Mouse (Mus musculus) midbrain, embryonic 10.5 days (tissue): ENCODE data around the gene Fndc1. TPM values are rescaled to one million over a fixed set of nuclear protein-coding genes. Genes with fewer than 3 reads are reported as not detected.
A peak's percentile ranks its signal among the peaks of the same experiment; 100 is the strongest.

Source experiments
- DNase-seq: peaks from one replicate; pipeline ENCODE4 v3.0.0-alpha.2; 2017; ENCODE audit warnings: low spot score
- H3K27ac ChIP-seq: fragments of 300-500 bp; sonication (generic); replicated peaks from 2 replicates; pipeline ENCODE4 v1.5.1; 2016; ENCODE audit warnings: mild to moderate bottlenecking
- H3K27me3 ChIP-seq: fragments of 300-500 bp; sonication (generic); 2 replicates; pipeline ENCODE4 v1.6.1; 2016; ENCODE audit warnings: low read depth, mild to moderate bottlenecking; ENCODE audit not compliant: poor library complexity, severe bottlenecking
- H3K36me3 ChIP-seq: fragments of 300-500 bp; sonication (generic); 2 replicates; pipeline ENCODE4 v1.6.1; 2016; ENCODE audit warnings: mild to moderate bottlenecking, moderate library complexity
- H3K4me1 ChIP-seq: fragments of 300-500 bp; sonication (generic); 2 replicates; pipeline ENCODE4 v1.6.1; 2016
- H3K4me3 ChIP-seq: fragments of 300-500 bp; sonication (generic); 2 replicates; pipeline ENCODE4 v1.5.1; 2016; ENCODE audit warnings: mild to moderate bottlenecking, moderate library complexity
- H3K9me3 ChIP-seq: fragments of 300-500 bp; sonication (generic); replicated peaks from 2 replicates; pipeline ENCODE4 v1.6.1; 2016; ENCODE audit warnings: mild to moderate bottlenecking
- WGBS: fragments of 180-500 bp; shearing (Covaris S2); methylation state at CpG from one replicate; pipeline ENCODE4 v1.1.7; 2016; 5-methylcytosine and 5-hydroxymethylcytosine counted together
- polyA plus RNA-seq: library from polyadenylated mRNA; unstranded; fragments of >200 nt; fragmentation: Nextera tagmentation; extraction: Ambion mirVana; gene quantifications from 2 replicates; pipeline ENCODE4 v1.2.1, GENCODE M21; 2016

The Fndc1 gene
- polyA plus RNA-seq, 1 experiment from 2014 or later, result 0.38 TPM

DNA sequence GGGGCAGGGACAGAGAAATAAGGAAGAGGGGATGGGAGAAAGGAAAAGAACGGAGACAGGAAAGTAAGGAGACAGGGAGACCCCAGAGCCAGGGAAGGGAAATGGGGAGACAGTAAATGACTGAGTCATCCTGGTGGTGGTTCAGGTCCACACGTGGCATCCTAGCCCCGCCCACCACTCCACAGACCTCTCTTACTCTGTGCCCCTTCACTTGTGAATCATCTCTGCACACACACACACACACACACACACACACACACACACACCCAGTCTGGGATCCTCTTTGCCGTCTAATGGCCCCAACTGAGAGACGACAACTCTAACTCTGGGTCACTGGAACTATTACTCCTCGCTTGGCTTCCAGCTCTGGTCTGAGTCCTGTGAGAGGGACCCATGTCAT lies 30.6 kb upstream of the Fndc1 start:
- Histone ChIP-seq H3K4me3 (no peak overlapping the region), H3K27me3 (no peaks in the 10 kb centered on the region), H3K36me3 (no peaks in the 10 kb centered on the region), H3K9me3 (no peaks in the 10 kb centered on the region), H3K4me1 (0 out of 2 replicates have a peak, but pooled peaks cover 6% of the 10 kb centered on the region), H3K27ac (no peak overlapping the region)
- 90% methylated on average over 6 of the region's 6 CpGs for WGBS
- no peak for DNase-seq

DNA sequence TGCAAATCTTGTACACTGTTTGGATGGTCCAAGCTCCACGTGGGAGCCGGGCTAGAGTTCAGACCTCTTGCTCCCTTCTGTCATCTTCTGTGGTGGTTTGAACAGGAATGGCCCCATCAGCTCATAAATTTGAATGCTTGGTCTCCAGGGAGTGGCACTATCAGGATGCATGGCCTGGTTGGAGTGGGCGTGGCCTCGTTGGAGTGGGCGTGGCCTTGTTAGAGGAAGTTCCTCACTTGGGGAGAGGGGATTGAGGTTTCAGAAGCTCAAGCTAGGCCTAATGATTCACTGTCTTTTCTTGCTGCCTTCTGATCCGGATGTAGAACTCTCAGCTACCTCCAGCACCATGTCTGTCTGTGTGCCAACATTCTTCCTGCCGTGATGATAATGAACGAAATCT lies 28.7 kb upstream of the Fndc1 start:
- no peak overlapping the region for H3K4me3 ChIP-seq
- no peaks in the 10 kb centered on the region for H3K9me3 ChIP-seq
- no peak for DNase-seq
- no peaks in the 10 kb centered on the region for H3K27me3 ChIP-seq
- H3K4me1 ChIP-seq, result 0 out of 2 replicates have a peak, but pooled peaks cover 8% of the 10 kb centered on the region
- H3K36me3 ChIP-seq, result no peaks in the 10 kb centered on the region
- H3K27ac ChIP-seq, result no peak overlapping the region
- WGBS, result 79% methylated on average over 8 of the region's 8 CpGs

GRCm38 (mm10) chr17:7851979-7852378 lies 24.9 kb upstream of the Fndc1 start:
- Histone ChIP-seq H3K27ac (no peak overlapping the region), H3K9me3 (no peaks in the 10 kb centered on the region), H3K36me3 (no peaks in the 10 kb centered on the region), H3K4me3 (no peak overlapping the region), H3K27me3 (no peaks in the 10 kb centered on the region), H3K4me1 (0 out of 2 replicates have a peak, but pooled peaks cover 7% of the 10 kb centered on the region)
- WGBS, result 70% methylated on average over 4 of the region's 4 CpGs
- DNase-seq, result no peak

GRCm38 (mm10) chr17:7851527-7851926 lies 24.4 kb upstream of the Fndc1 start:
- Histone ChIP-seq H3K27ac (no peak overlapping the region), H3K36me3 (no peaks in the 10 kb centered on the region), H3K4me3 (no peak overlapping the region), H3K27me3 (no peaks in the 10 kb centered on the region), H3K9me3 (no peaks in the 10 kb centered on the region), H3K4me1 (0 out of 2 replicates have a peak, but pooled peaks cover 3% of the 10 kb centered on the region)
- DNase-seq, result no peak
- WGBS, result 70% methylated on average over 7 of the region's 9 CpGs

- DNase-seq, result no peak
- WGBS, result 70% methylated on average over 6 of the region's 6 CpGs
- Histone ChIP-seq H3K36me3 (no peaks in the 10 kb centered on the region), H3K27ac (no peak overlapping the region), H3K4me1 (0 out of 2 replicates have a peak, but pooled peaks cover 3% of the 10 kb centered on the region), H3K27me3 (no peaks in the 10 kb centered on the region), H3K4me3 (no peak overlapping the region), H3K9me3 (no peaks in the 10 kb centered on the region)
Measured at GRCm38 (mm10) chr17:7850246-7850645, 23.1 kb upstream of the Fndc1 start.

- Histone ChIP-seq H3K4me1 (no peaks in the 10 kb centered on the region), H3K27ac (no peak overlapping the region), H3K27me3 (no peaks in the 10 kb centered on the region), H3K9me3 (no peaks in the 10 kb centered on the region), H3K4me3 (no peak overlapping the region), H3K36me3 (no peaks in the 10 kb centered on the region)
- no peak for DNase-seq
- whole genome bisulfite sequencing, result 91% methylated on average over 12 of the region's 12 CpGs
Measured at GRCm38 (mm10) chr17:7840505-7841290, 13.6 kb upstream of the Fndc1 start.

- peaks cover 52% of the 10 kb centered on the region for H3K27me3 ChIP-seq
- H3K4me3 ChIP-seq, result peak overlapping the region; percentile 71
- no peaks in the 10 kb centered on the region for H3K9me3 ChIP-seq
- H3K27ac ChIP-seq, result no peak overlapping the region
- 13% methylated on average over 16 of the region's 16 CpGs for WGBS
- peaks cover 17% of the 10 kb centered on the region for H3K4me1 ChIP-seq
- DNase-seq, result peak; percentile 33
- H3K36me3 ChIP-seq, result no peaks in the 10 kb centered on the region
Measured at GRCm38 (mm10) chr17:7827586-7827985, 484 bp upstream of the Fndc1 start.

DNA sequence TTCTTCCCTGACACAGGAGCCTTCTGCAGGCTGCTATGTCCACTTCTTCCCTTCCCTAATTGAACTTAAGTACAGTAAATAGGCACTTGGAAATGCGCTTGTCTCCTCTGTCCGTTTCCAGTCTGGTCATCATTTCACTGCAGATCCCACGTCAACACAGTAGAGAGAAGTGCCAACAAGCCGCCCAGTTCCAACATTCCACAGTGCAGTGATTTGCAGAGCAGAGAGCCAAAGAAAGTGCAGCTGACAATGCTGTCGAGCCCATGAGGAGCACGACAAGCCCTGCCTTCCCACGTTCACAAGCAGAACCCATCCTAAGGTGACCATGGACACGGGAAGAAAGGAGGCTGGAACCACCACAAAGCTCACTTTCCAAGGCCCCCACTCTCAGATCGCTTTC lies 1.7 kb downstream of the Fndc1 start:
- no peak for DNase-seq
- Histone ChIP-seq H3K36me3 (no peaks in the 10 kb centered on the region), H3K4me1 (peaks cover 17% of the 10 kb centered on the region), H3K9me3 (no peaks in the 10 kb centered on the region), H3K27ac (no peak overlapping the region), H3K4me3 (no peak overlapping the region), H3K27me3 (peaks cover 52% of the 10 kb centered on the region)
- WGBS, result 71% methylated on average over 9 of the region's 9 CpGs

DNA sequence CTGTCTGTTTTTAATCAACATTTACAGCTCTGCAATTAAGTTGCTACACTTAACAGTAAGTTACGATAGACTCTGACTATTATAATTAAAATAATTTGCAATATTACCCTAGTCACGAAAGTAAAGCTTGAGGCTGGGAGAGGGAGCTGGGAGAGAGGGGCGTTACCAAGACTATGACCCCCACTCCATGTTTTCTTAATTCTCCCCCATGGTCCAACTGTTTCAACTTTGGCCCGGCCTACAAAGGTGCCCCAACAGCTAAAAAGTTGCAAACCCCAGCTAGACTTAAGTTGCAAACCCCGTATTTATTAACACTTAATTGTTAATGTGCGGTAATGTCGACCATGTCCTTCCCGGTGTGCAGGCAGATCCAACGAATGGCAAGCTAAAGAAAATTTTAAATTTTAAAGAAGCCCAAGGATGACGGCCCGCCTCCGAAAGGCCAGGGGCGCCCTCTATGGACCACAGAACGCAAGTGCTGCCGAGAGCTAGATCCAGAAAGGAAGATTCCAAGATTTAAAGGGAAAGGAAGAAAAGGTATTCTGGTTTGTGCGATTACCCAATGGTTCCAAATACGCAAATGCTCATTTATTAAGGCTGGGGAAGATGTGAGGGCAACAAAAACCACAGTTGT lies 5.4 kb downstream of the Fndc1 start:
- Histone ChIP-seq H3K36me3 (no peaks in the 10 kb centered on the region), H3K27ac (no peak overlapping the region), H3K27me3 (peaks cover 20% of the 10 kb centered on the region), H3K9me3 (no peaks in the 10 kb centered on the region), H3K4me1 (peaks cover 3% of the 10 kb centered on the region), H3K4me3 (no peak overlapping the region)
- peak; percentile 44 for DNase-seq
- 36% methylated on average over 17 of the region's 17 CpGs for WGBS

GRCm38 (mm10) chr17:7820176-7820575 lies 6.9 kb downstream of the Fndc1 start:
- Histone ChIP-seq H3K27ac (no peak overlapping the region), H3K9me3 (no peaks in the 10 kb centered on the region), H3K4me3 (no peak overlapping the region), H3K27me3 (peaks cover 5% of the 10 kb centered on the region), H3K36me3 (no peaks in the 10 kb centered on the region), H3K4me1 (no peaks in the 10 kb centered on the region)
- DNase-seq, result no peak
- 79% methylated on average over 7 of the region's 7 CpGs for WGBS

GRCm38 (mm10) chr17:7816602-7817001 lies 10.5 kb downstream of the Fndc1 start:
- no peak overlapping the region for H3K4me3 ChIP-seq
- 90% methylated on average over 2 of the region's 2 CpGs for WGBS
- H3K27ac ChIP-seq, result no peak overlapping the region
- DNase-seq, result no peak
- H3K27me3 ChIP-seq, result no peaks in the 10 kb centered on the region
- H3K9me3 ChIP-seq, result no peaks in the 10 kb centered on the region
- no peaks in the 10 kb centered on the region for H3K36me3 ChIP-seq
- H3K4me1 ChIP-seq, result no peaks in the 10 kb centered on the region

- Histone ChIP-seq H3K27me3 (no peaks in the 10 kb centered on the region), H3K4me1 (no peaks in the 10 kb centered on the region), H3K36me3 (no peaks in the 10 kb centered on the region), H3K4me3 (no peak overlapping the region), H3K27ac (no peak overlapping the region), H3K9me3 (no peaks in the 10 kb centered on the region)
- 64% methylated on average over 3 of the region's 3 CpGs for WGBS
- no peak for DNase-seq
Measured at GRCm38 (mm10) chr17:7814433-7814832, 12.7 kb downstream of the Fndc1 start.

DNA sequence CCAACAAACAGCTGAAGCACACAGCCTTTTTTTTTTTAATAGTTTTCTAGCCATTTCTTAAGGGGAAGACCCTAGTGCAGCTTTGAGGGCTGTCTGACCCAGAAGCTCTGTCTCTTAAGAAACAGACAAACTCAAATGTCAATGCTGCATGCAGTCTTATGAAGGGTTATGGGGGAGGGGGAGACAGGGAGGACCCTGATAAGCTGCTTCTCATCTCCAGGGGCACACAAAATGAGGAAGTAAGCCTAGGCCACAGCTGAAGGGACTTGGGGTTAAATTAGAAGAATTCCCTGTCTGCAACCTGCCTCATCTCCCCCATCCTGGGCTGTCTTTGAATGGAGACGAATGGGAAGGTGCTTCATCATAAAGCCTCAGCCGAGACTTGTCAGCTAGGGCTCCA lies 19.1 kb downstream of the Fndc1 start:
- no peak for DNase-seq
- Histone ChIP-seq H3K36me3 (no peaks in the 10 kb centered on the region), H3K27me3 (no peaks in the 10 kb centered on the region), H3K4me1 (no peaks in the 10 kb centered on the region), H3K9me3 (no peaks in the 10 kb centered on the region), H3K4me3 (no peak overlapping the region), H3K27ac (no peak overlapping the region)
- WGBS, result 96% methylated on average over 2 of the region's 2 CpGs
